Mouse (Mus musculus): ENCODE results near the gene Clpsl2.

The Clpsl2 gene

GRCm38 (mm10) chr17:28560598-28560997 lies 11.4 kb downstream of the Clpsl2 start, which contains the start of gene Clps:
Gene Clps, minus strand, starts transcription at chr17:28560766.
- DNase-seq = no peak

- no peak for DNase-seq
Observed at GRCm38 (mm10) chr17:28561613-28562012, 12.4 kb downstream of the Clpsl2 start.

GRCm38 (mm10) chr17:28565181-28565580 lies 16.0 kb downstream of the Clpsl2 start:
- no peak for DNase-seq

GRCm38 (mm10) chr17:28567541-28567940 lies 18.3 kb downstream of the Clpsl2 start:
- no peak for DNase-seq

GRCm38 (mm10) chr17:28571868-28572267 lies 22.7 kb downstream of the Clpsl2 start:
- no peak for DNase-seq

GRCm38 (mm10) chr17:28572521-28572920 lies 23.3 kb downstream of the Clpsl2 start:
- no peak for DNase-seq

- DNase-seq = no peak
Observed at GRCm38 (mm10) chr17:28572941-28573340, 23.7 kb downstream of the Clpsl2 start.

- peak; percentile 77 for DNase-seq
Observed at GRCm38 (mm10) chr17:28575244-28576125, 26.3 kb downstream of the Clpsl2 start, which contains the start of gene Lhfpl5. Gene Lhfpl5, plus strand, starts transcription at chr17:28575641.

- peak; percentile 90 for DNase-seq
Observed at GRCm38 (mm10) chr17:28580396-28580795, 31.2 kb downstream of the Clpsl2 start.

- no peak for DNase-seq
Observed at GRCm38 (mm10) chr17:28581056-28581455, 31.8 kb downstream of the Clpsl2 start.

GRCm38 (mm10) chr17:28586509-28586908 lies 37.3 kb downstream of the Clpsl2 start:
- DNase-seq = peak; percentile 39

- DNase-seq = no peak
Observed at GRCm38 (mm10) chr17:28588591-28588990, 39.4 kb downstream of the Clpsl2 start.

GRCm38 (mm10) chr17:28590596-28590995 lies 41.4 kb downstream of the Clpsl2 start:
- DNase-seq = no peak

- DNase-seq = no peak
Observed at GRCm38 (mm10) chr17:28591476-28591875, 42.3 kb downstream of the Clpsl2 start.

- peak; percentile 88 for DNase-seq
Observed at GRCm38 (mm10) chr17:28592998-28593397, 43.8 kb downstream of the Clpsl2 start.

GRCm38 (mm10) chr17:28593965-28594364 lies 44.8 kb downstream of the Clpsl2 start:
- no peak for DNase-seq

GRCm38 (mm10) chr17:28600780-28601179 lies 51.6 kb downstream of the Clpsl2 start:
- no peak for DNase-seq

GRCm38 (mm10) chr17:28601557-28602250 lies 52.5 kb downstream of the Clpsl2 start:
- no peak for DNase-seq

All from kidney, postnatal 10 days (tissue).